Mouse (Mus musculus): ENCODE measurements at regions not wholly inside any gene's neighbourhood (a gene's known extent, or its start where the extent isn't known, plus 50 kb on each side); places are given as distances from the start of the nearest gene placed in this dataset.

GRCm38 (mm10) chr6:51052451-51052921 is 380.0 kb upstream of the Nfe2l3 start:
- TF ChIP-seq CTCF (IDR thresholded peaks at IDR 0.05) = no peak
- no peak for TF ChIP-seq EP300 (IDR thresholded peaks at IDR 0.05)

Data from lung, postnatal 0 days (tissue).